Comparison of ENCODE assay signal across 8 mouse cellular contexts in genomic region chr14:34152342-34152741, GRCm38 (mm10). TPM values are rescaled to one million over a fixed set of nuclear protein-coding genes. Genes with fewer than 3 reads are reported as not detected.
A peak's percentile ranks its signal among the peaks of the same experiment; 100 is the strongest.
DNase-seq lines count a peak whose midpoint lies in the region; ATAC-seq and TF ChIP-seq lines count a peak whose summit lies in the region.

Npy4r (minus strand) TSS chr14:34152489.

- peak; percentile 38 for DNase-seq in NIH3T3 (ENCODE audit: low read depth)
- DNase-seq in embryo, embryonic 10 days (ENCODE audit: low spot score) = peak; percentile 56
- DNase-seq in heart, embryonic 10.5 days (ENCODE audit: low spot score) = peak; percentile 83
- peak; percentile 80 for DNase-seq in lung, embryonic 14.5 days
- peak; percentile 46 for DNase-seq in ovary, postnatal 14 days (ENCODE audit: low spot score)
- DNase-seq in cerebellum, adult 9-11 months = no peak
- DNase-seq in spleen, adult 12 weeks (ENCODE audit: low spot score) = no peak

- no peaks in the 10 kb centered on the region for H3K36me3 ChIP-seq in heart, embryonic 10.5 days
- no peaks in the 10 kb centered on the region for H3K36me3 ChIP-seq in kidney, embryonic 14.5 days (ENCODE audit: control insufficient read depth, insufficient read depth, low read length)
- H3K36me3 ChIP-seq in lung, embryonic 14.5 days (ENCODE audit: insufficient read depth) = no peaks in the 10 kb centered on the region

- peaks cover 8% of the 10 kb centered on the region for H3K4me1 ChIP-seq in heart, embryonic 10.5 days
- peaks cover 12% of the 10 kb centered on the region; the same call in 1 of the 2 replicates for H3K4me1 ChIP-seq in kidney, embryonic 14.5 days (ENCODE audit: control insufficient read depth, insufficient read depth, low read length)
- no peaks in the 10 kb centered on the region for H3K4me1 ChIP-seq in lung, embryonic 14.5 days (ENCODE audit: insufficient read depth)

- no peaks in the 10 kb centered on the region for H3K9me3 ChIP-seq in heart, embryonic 10.5 days
- no peaks in the 10 kb centered on the region for H3K9me3 ChIP-seq in kidney, embryonic 14.5 days (ENCODE audit: control insufficient read depth, low read length)
- H3K9me3 ChIP-seq in lung, embryonic 14.5 days (ENCODE audit: low read depth, low read length) = no peaks in the 10 kb centered on the region

- no peak within 1 kb of the TSS for H3K27ac ChIP-seq in heart, embryonic 10.5 days
- no peak within 1 kb of the TSS for H3K27ac ChIP-seq in kidney, embryonic 14.5 days (ENCODE audit: low read depth, low read length)
- H3K27ac ChIP-seq in lung, embryonic 14.5 days (ENCODE audit: low read depth) = no peak within 1 kb of the TSS

- peak within 1 kb of the TSS; percentile 42 for H3K4me3 ChIP-seq in heart, embryonic 10.5 days
- no peak within 1 kb of the TSS for H3K4me3 ChIP-seq in kidney, embryonic 14.5 days (ENCODE audit: low read length)
- no peak within 1 kb of the TSS for H3K4me3 ChIP-seq in lung, embryonic 14.5 days (ENCODE audit: low read depth, low read length)

- no peak within 1 kb of the TSS for H3K9ac ChIP-seq in kidney, embryonic 14.5 days (ENCODE audit: low read depth, low read length)
- H3K9ac ChIP-seq in lung, embryonic 14.5 days = no peak within 1 kb of the TSS

- H3K4me2 ChIP-seq in kidney, embryonic 14.5 days (replicated peaks; ENCODE audit: low read depth, low read length) = peak within 1 kb of the TSS; percentile 21; the same call in 1 of the 2 replicates
- peak within 1 kb of the TSS; percentile 46 for H3K4me2 ChIP-seq in lung, embryonic 14.5 days

- H3K27me3 ChIP-seq in heart, embryonic 10.5 days (ENCODE audit: insufficient read depth, poor library complexity, severe bottlenecking) = peaks cover 41% of the 10 kb centered on the region; the same call in 1 of the 2 replicates
- no peaks in the 10 kb centered on the region for H3K27me3 ChIP-seq in kidney, embryonic 14.5 days (ENCODE audit: control insufficient read depth, insufficient read depth, low read length)
- no peaks in the 10 kb centered on the region for H3K27me3 ChIP-seq in lung, embryonic 14.5 days (ENCODE audit: insufficient read depth, low read length)

- TF ChIP-seq CTCF in lung, embryonic 14.5 days (IDR thresholded peaks at IDR 0.05; ENCODE audit: low read depth) = no peak

- ATAC-seq in kidney, embryonic 14.5 days (ENCODE audit: low FRiP score, low TSS enrichment) = peak; percentile 90
- peak; percentile 94 for ATAC-seq in lung, embryonic 14.5 days (ENCODE audit: insufficient read depth)

- WGBS in heart, embryonic 10.5 days = 13% methylated on average over 16 of the region's 16 CpGs
- 10% methylated on average over 16 of the region's 16 CpGs for WGBS in kidney, embryonic 14.5 days
- 8% methylated on average over 16 of the region's 16 CpGs for WGBS in lung, embryonic 14.5 days

RNA-seq across cellular contexts. Expression of gene Npy4r, which starts in this region (rescaled TPM):
- 0.04 and 0.05 TPM in 2 replicates for polyA plus RNA-seq in heart, embryonic 10.5 days (2016; fragmentation: Nextera tagmentation; extraction: Ambion mirVana)
- 0.06 and 0.11 TPM in 2 replicates for polyA plus RNA-seq in kidney, embryonic 14.5 days (2014; fragmentation: Nextera tagmentation; extraction: Ambion mirVana)
- 0.05 and 0.08 TPM in 2 replicates for polyA plus RNA-seq in lung, embryonic 14.5 days (2014; fragmentation: Nextera tagmentation; extraction: Ambion mirVana)

Comparison
In these comparisons a context has a peak if more than half of its experiments do, and no peak if none do; other contexts are left out.
1. Peak in DNase-seq and H3K4me3 ChIP-seq in heart, embryonic 10.5 days; RNA of the gene not detected or under 1 TPM.
2. Peak in ATAC-seq and H3K4me2 ChIP-seq in kidney, embryonic 14.5 days; RNA of the gene not detected or under 1 TPM.
3. Peak in DNase-seq, ATAC-seq and H3K4me2 ChIP-seq in lung, embryonic 14.5 days; RNA of the gene not detected or under 1 TPM.
4. DNase-seq: peak in NIH3T3 (single experiment), embryo, embryonic 10 days (single experiment) and ovary, postnatal 14 days (single experiment); none in cerebellum, adult 9-11 months (single experiment) and spleen, adult 12 weeks (single experiment).